Mouse (Mus musculus) neural tube, embryonic 14.5 days (tissue): ENCODE data around the gene Ogfod1. TPM values are rescaled to one million over a fixed set of nuclear protein-coding genes. Genes with fewer than 3 reads are reported as not detected.
A peak's percentile ranks its signal among the peaks of the same experiment; 100 is the strongest.

Experiments used
- ATAC-seq: fragments of 200-750 bp; cut with Nextera tagmentation; 2 replicates; pipeline ENCODE4 v1.8.0; 2017; ENCODE audit warnings: low read depth, mild to moderate bottlenecking, moderate TSS enrichment, moderate library complexity
- H3K27ac ChIP-seq: fragments of 300-500 bp; sonication (generic); 2 replicates; pipeline ENCODE4 v1.5.1; 2014; ENCODE audit warnings: low read depth, mild to moderate bottlenecking, control low read depth, low read length, moderate library complexity, mixed read lengths
- H3K27me3 ChIP-seq: fragments of 300-500 bp; sonication (generic); 2 replicates; pipeline ENCODE4 v1.6.1; 2014; ENCODE audit warnings: low read length; ENCODE audit not compliant: control insufficient read depth, insufficient read depth
- H3K36me3 ChIP-seq: fragments of 300-500 bp; sonication (generic); 2 replicates; pipeline ENCODE4 v1.6.1; 2014; ENCODE audit warnings: low read length, mixed read lengths; ENCODE audit not compliant: control insufficient read depth, insufficient read depth
- H3K4me1 ChIP-seq: fragments of 300-500 bp; sonication (generic); 2 replicates; pipeline ENCODE4 v1.6.1; 2014; ENCODE audit warnings: low read length; ENCODE audit not compliant: control insufficient read depth, insufficient read depth
- H3K4me2 ChIP-seq: fragments of 300-500 bp; sonication (generic); 2 replicates; pipeline ENCODE4 v1.6.1; 2014; ENCODE audit warnings: mild to moderate bottlenecking, low read depth, low read length, control low read depth
- H3K4me3 ChIP-seq: fragments of 300-500 bp; sonication (generic); 2 replicates; pipeline ENCODE4 v1.5.1; 2014; ENCODE audit warnings: low read depth, low read length, control low read depth, mixed read lengths
- H3K9ac ChIP-seq: fragments of 300-500 bp; sonication (generic); replicated peaks from 2 replicates; pipeline ENCODE4 v1.6.1; 2014; ENCODE audit warnings: low read depth, mild to moderate bottlenecking, control low read depth, low read length, mixed read lengths
- H3K9me3 ChIP-seq: fragments of 300-500 bp; sonication (generic); 2 replicates; pipeline ENCODE4 v1.6.1; 2016; ENCODE audit warnings: low read length; ENCODE audit not compliant: control insufficient read depth
- WGBS: fragments of 180-500 bp; shearing (Covaris S2); extraction: QIAGEN DNeasy Blood & Tissue Kit; methylation state at CpG from one replicate; pipeline ENCODE4 v1.1.7; 2014; 5-methylcytosine and 5-hydroxymethylcytosine counted together
- polyA plus RNA-seq: library from polyadenylated mRNA; unstranded; fragments of >200 nt; fragmentation: Nextera tagmentation; extraction: Ambion mirVana; gene quantifications from 2 replicates; pipeline ENCODE4 v1.2.1, GENCODE M21; 2014

Ogfod1 gene
- 16.4 and 18.7 TPM in 2 replicates for polyA plus RNA-seq

- H3K27ac ChIP-seq = peak within 1 kb of the TSS; percentile 72
- no peaks in the 10 kb centered on the region for H3K9me3 ChIP-seq
- ATAC-seq = peak; percentile 99
These were observed at the start of gene Ogfod1, which contains the start of gene Nudt21 for GRCm38 (mm10) chr8:94036944-94037524. TSS of gene Ogfod1 (plus strand) at chr8:94037198. TSS of gene Nudt21 (minus strand) at chr8:94037031.

GRCm38 (mm10) chr8:93989739-93990138 lies 47.3 kb upstream of the Ogfod1 start:
- Histone ChIP-seq H3K4me2 (no peak overlapping the region), H3K4me3 (no peak overlapping the region), H3K36me3 (peaks cover 18% of the 10 kb centered on the region), H3K9me3 (no peaks in the 10 kb centered on the region), H3K27me3 (no peaks in the 10 kb centered on the region), H3K9ac (no peak overlapping the region), H3K4me1 (no peaks in the 10 kb centered on the region), H3K27ac (no peak overlapping the region)
- ATAC-seq = no peak
- WGBS = 98% methylated on average over 4 of the region's 4 CpGs

More at GRCm38 (mm10) chr8:94036944-94037524, at the start of gene Ogfod1, which contains the start of gene Nudt21:
- Histone ChIP-seq H3K9ac (peak within 1 kb of the TSS; percentile 52), H3K4me1 (peaks cover 20% of the 10 kb centered on the region), H3K36me3 (peaks cover 3% of the 10 kb centered on the region; the same call in 1 of the 2 replicates), H3K4me3 (peak within 1 kb of the TSS; percentile 59), H3K4me2 (peak within 1 kb of the TSS; percentile 87), H3K27me3 (no peaks in the 10 kb centered on the region)
- under 1% methylated on average over 41 of the region's 41 CpGs for WGBS

DNA sequence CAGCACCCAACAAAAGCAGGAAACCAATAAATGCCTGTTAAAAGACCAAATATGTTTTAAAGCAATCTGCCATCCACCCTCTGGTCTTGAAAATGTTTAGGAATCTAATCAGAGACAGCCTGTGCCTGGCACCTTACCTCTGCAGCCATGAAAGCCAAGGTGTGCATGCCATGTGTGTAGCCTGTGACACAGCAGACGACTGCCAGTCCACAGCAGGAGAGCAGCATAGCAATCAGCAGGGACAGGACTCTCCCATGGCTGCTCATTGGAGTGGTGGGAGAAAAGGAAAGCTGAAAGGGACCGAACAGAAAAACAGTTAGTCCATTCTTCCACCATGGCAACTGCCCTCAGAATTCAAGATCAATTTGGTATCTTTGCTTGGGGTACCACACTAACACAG lies 38.0 kb upstream of the Ogfod1 start:
- H3K4me3 ChIP-seq = no peak overlapping the region
- H3K27me3 ChIP-seq = no peaks in the 10 kb centered on the region
- no peaks in the 10 kb centered on the region for H3K4me1 ChIP-seq
- no peak overlapping the region for H3K4me2 ChIP-seq
- ATAC-seq = no peak
- H3K36me3 ChIP-seq = peaks cover 27% of the 10 kb centered on the region
- no peak overlapping the region for H3K9ac ChIP-seq
- H3K27ac ChIP-seq = no peak overlapping the region
- H3K9me3 ChIP-seq = no peaks in the 10 kb centered on the region
- 92% methylated on average over 2 of the region's 2 CpGs for WGBS

GRCm38 (mm10) chr8:94004139-94004538 lies 32.9 kb upstream of the Ogfod1 start:
- no peak overlapping the region for H3K4me3 ChIP-seq
- no peak overlapping the region for H3K9ac ChIP-seq
- H3K4me2 ChIP-seq = no peak overlapping the region
- H3K4me1 ChIP-seq = 0 out of 2 replicates have a peak, but pooled peaks cover 2% of the 10 kb centered on the region
- H3K27ac ChIP-seq = no peak overlapping the region
- H3K9me3 ChIP-seq = no peaks in the 10 kb centered on the region
- no peaks in the 10 kb centered on the region for H3K27me3 ChIP-seq
- ATAC-seq = no peak
- peaks cover 14% of the 10 kb centered on the region for H3K36me3 ChIP-seq
- 92% methylated on average over 9 of the region's 9 CpGs for WGBS

DNA sequence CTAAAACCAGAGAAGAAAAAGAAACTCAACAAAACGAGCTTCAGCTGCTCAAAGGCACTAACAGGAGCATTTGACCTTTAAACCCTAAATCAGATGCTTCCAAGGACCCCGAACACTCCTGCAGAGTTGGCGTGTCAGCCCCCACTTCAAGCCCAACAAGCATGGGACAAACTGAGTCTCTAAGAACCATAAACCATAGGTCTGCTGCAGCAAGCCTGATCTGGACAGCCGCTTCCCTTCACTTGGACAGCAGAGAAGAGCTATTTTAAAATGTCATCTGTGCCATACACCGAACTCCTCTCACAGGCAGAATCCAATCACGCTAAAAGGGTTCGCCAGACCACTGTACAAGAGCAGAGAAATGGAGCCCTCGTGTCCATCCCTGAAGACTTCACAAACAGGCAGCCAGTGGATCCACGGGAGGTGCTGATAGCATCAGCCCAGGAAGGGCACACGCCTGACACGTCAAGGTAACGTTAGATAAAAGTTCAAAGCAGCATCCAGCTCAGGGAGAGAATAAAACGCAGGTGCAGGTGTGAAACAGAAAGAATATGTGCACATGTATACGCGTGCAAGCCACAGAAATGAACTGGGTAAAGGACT lies 27.7 kb upstream of the Ogfod1 start:
- H3K4me3 ChIP-seq = no peak overlapping the region
- 64% methylated on average over 15 of the region's 15 CpGs for WGBS
- peaks cover 20% of the 10 kb centered on the region for H3K4me1 ChIP-seq
- no peak overlapping the region for H3K27ac ChIP-seq
- no peaks in the 10 kb centered on the region for H3K9me3 ChIP-seq
- H3K27me3 ChIP-seq = no peaks in the 10 kb centered on the region
- no peak overlapping the region for H3K4me2 ChIP-seq
- ATAC-seq = no peak
- H3K9ac ChIP-seq = no peak overlapping the region
- H3K36me3 ChIP-seq = no peaks in the 10 kb centered on the region; the same call in 1 of the 2 replicates

GRCm38 (mm10) chr8:94010101-94010705 lies 26.8 kb upstream of the Ogfod1 start:
- H3K27me3 ChIP-seq = no peaks in the 10 kb centered on the region
- 54% methylated on average over 2 of the region's 2 CpGs for WGBS
- H3K9me3 ChIP-seq = no peaks in the 10 kb centered on the region
- no peak overlapping the region for H3K27ac ChIP-seq
- H3K9ac ChIP-seq = 0 out of 2 replicates have a peak overlapping the region, but pooled peaks have one; percentile 4
- H3K4me3 ChIP-seq = no peak overlapping the region
- ATAC-seq = no peak
- H3K36me3 ChIP-seq = no peaks in the 10 kb centered on the region
- peak overlapping the region; percentile 17; the same call in 1 of the 2 replicates for H3K4me2 ChIP-seq
- H3K4me1 ChIP-seq = peaks cover 20% of the 10 kb centered on the region

GRCm38 (mm10) chr8:94011076-94012012 lies 25.7 kb upstream of the Ogfod1 start:
- WGBS = 4% methylated on average over 48 of the region's 48 CpGs
- no peaks in the 10 kb centered on the region for H3K9me3 ChIP-seq
- H3K27me3 ChIP-seq = no peaks in the 10 kb centered on the region
- H3K4me2 ChIP-seq = peak overlapping the region; percentile 84
- no peak; the same call in 1 of the 2 replicates for ATAC-seq
- H3K27ac ChIP-seq = peak overlapping the region; percentile 93
- peak overlapping the region; percentile 97 for H3K4me3 ChIP-seq
- H3K4me1 ChIP-seq = peaks cover 20% of the 10 kb centered on the region
- H3K9ac ChIP-seq = peak overlapping the region; percentile 97
- no peaks in the 10 kb centered on the region for H3K36me3 ChIP-seq

GRCm38 (mm10) chr8:94012013-94012951 lies 24.7 kb upstream of the Ogfod1 start, which contains the start of gene Amfr:
TSS of gene Amfr (minus strand) at chr8:94012842.
- Histone ChIP-seq H3K4me3 (peak within 1 kb of the TSS; percentile 97), H3K27me3 (no peaks in the 10 kb centered on the region), H3K36me3 (no peaks in the 10 kb centered on the region), H3K4me1 (peaks cover 20% of the 10 kb centered on the region), H3K27ac (peak within 1 kb of the TSS; percentile 93), H3K9ac (peak within 1 kb of the TSS; percentile 97), H3K4me2 (peak within 1 kb of the TSS; percentile 84), H3K9me3 (no peaks in the 10 kb centered on the region)
- peak; percentile 95 for ATAC-seq
- WGBS = under 1% methylated on average over 80 of the region's 130 CpGs
